Mouse (Mus musculus) MEL (cell line): ENCODE results near the gene Vps52. TPM values are rescaled to one million over a fixed set of nuclear protein-coding genes. Genes with fewer than 3 reads are reported as not detected.
A peak's percentile ranks its signal among the peaks of the same experiment; 100 is the strongest.

Source experiments
- DNase-seq: peaks from one replicate; pipeline ENCODE4 v3.0.0; 2011; ENCODE audit warnings: low read depth, low spot score
- H3K27ac ChIP-seq: 2 replicates; pipeline ENCODE4 v1.5.1; 2012; ENCODE audit warnings: low read depth, mild to moderate bottlenecking, control low read depth, low read length, moderate library complexity; ENCODE audit not compliant: control insufficient read depth
- H3K27me3 ChIP-seq, 2 experiments: fragments of 150-350 bp in 1 of 2; sonication (generic) in 1 of 2; 2 replicates each; pipeline ENCODE4 v1.6.1; 2012; ENCODE audit warnings: low read length in 2 of 2, mild to moderate bottlenecking in 2 of 2, improper control_type of control experiment in 1 of 2, moderate library complexity in 1 of 2; ENCODE audit not compliant: insufficient read depth in 2 of 2, control insufficient read depth in 1 of 2
- H3K36me3 ChIP-seq, 2 experiments: 2 replicates each; pipeline ENCODE4 v1.6.1; 2012 to 2014; ENCODE audit warnings: low read length in 2 of 2, improper control_type of control experiment in 1 of 2, inconsistent platforms in 1 of 2, mild to moderate bottlenecking in 1 of 2; ENCODE audit not compliant: insufficient read depth in 2 of 2, control insufficient read depth in 1 of 2
- H3K4me1 ChIP-seq, 2 experiments: fragments of 150-350 bp in 1 of 2; sonication (generic) in 1 of 2; 2 replicates each; pipeline ENCODE4 v1.6.1; 2012; ENCODE audit warnings: low read length in 2 of 2, improper control_type of control experiment in 1 of 2, mild to moderate bottlenecking in 1 of 2; ENCODE audit not compliant: insufficient read depth in 2 of 2, control insufficient read depth in 1 of 2
- H3K4me3 ChIP-seq, 2 experiments: fragments of 150-350 bp in 1 of 2; sonication (generic) in 1 of 2; 2 replicates each; pipeline ENCODE4 v1.5.1; 2012; ENCODE audit warnings: low read depth in 2 of 2, low read length in 2 of 2, mild to moderate bottlenecking in 2 of 2, moderate library complexity in 2 of 2, control low read depth in 1 of 2, improper control_type of control experiment in 1 of 2; ENCODE audit not compliant: control insufficient read depth in 1 of 2, insufficient read depth in 1 of 2
- H3K79me2 ChIP-seq: 2 replicates; pipeline ENCODE4 v1.6.1; 2012; ENCODE audit warnings: mild to moderate bottlenecking, low read length, moderate library complexity; ENCODE audit not compliant: control insufficient read depth, poor library complexity, insufficient read depth
- H3K9ac ChIP-seq: 2 replicates; pipeline ENCODE4 v1.6.1; 2012; ENCODE audit warnings: low read depth, mild to moderate bottlenecking, control low read depth, low read length, moderate library complexity; ENCODE audit not compliant: control insufficient read depth, poor library complexity, severe bottlenecking
- H3K9me3 ChIP-seq: fragments of 150-350 bp; sonication (generic); replicated peaks from 2 replicates; pipeline ENCODE4 v1.6.1; 2012; ENCODE audit warnings: mild to moderate bottlenecking, low read length, improper control_type of control experiment, moderate library complexity; ENCODE audit not compliant: insufficient read depth
- BHLHE40 ChIP-seq: IDR thresholded peaks from 2 replicates; pipeline ENCODE4 v1.6.1; 2012; ENCODE audit warnings: low read depth, mild to moderate bottlenecking, inconsistent platforms, low read length, improper control_type of control experiment, borderline replicate concordance
- CHD1 ChIP-seq: IDR thresholded peaks from 2 replicates; pipeline ENCODE4 v1.6.1; 2012; ENCODE audit warnings: low read depth, mild to moderate bottlenecking, inconsistent platforms, low read length, improper control_type of control experiment
- CHD2 ChIP-seq: IDR thresholded peaks from 2 replicates; pipeline ENCODE4 v1.6.1; 2011; ENCODE audit warnings: low read length, improper control_type of control experiment
- CTCF ChIP-seq, 3 experiments: IDR thresholded peaks in 2 of 3; conservative IDR thresholded peaks in 1 of 3; 2 replicates each; pipeline ENCODE4 v1.5.1; 2011 to 2012; ENCODE audit warnings: low read length in 3 of 3, low read depth in 2 of 3, mild to moderate bottlenecking in 2 of 3, improper control_type of control experiment in 1 of 3, inconsistent platforms in 1 of 3, mixed read lengths in 1 of 3, moderate library complexity in 1 of 3; ENCODE audit not compliant: control insufficient read depth in 1 of 3, insufficient read depth in 1 of 3, poor library complexity in 1 of 3, severe bottlenecking in 1 of 3
- ELF1 ChIP-seq: IDR thresholded peaks from 2 replicates; pipeline ENCODE4 v1.6.1; 2014; ENCODE audit warnings: low read depth, mild to moderate bottlenecking, inconsistent platforms, low read length, improper control_type of control experiment, moderate library complexity
- ETS1 ChIP-seq: IDR thresholded peaks from 2 replicates; pipeline ENCODE4 v1.6.1; 2012; ENCODE audit warnings: low read depth, mild to moderate bottlenecking, inconsistent platforms, low read length, improper control_type of control experiment, moderate library complexity
- HCFC1 ChIP-seq: IDR thresholded peaks from 2 replicates; pipeline ENCODE4 v1.6.1; 2012; ENCODE audit warnings: low read depth, mild to moderate bottlenecking, inconsistent platforms, low read length, improper control_type of control experiment, moderate library complexity
- JUND ChIP-seq: IDR thresholded peaks from 2 replicates; pipeline ENCODE4 v1.6.1; 2011; ENCODE audit warnings: low read depth, mild to moderate bottlenecking, improper control_type of control experiment, low read length
- KAT2A ChIP-seq: conservative IDR thresholded peaks from 2 replicates; pipeline ENCODE4 v1.6.1; 2012; ENCODE audit warnings: low read depth, low read length, improper control_type of control experiment, inconsistent platforms
- MAZ ChIP-seq: IDR thresholded peaks from 2 replicates; pipeline ENCODE4 v1.6.1; 2012; ENCODE audit warnings: low read depth, mild to moderate bottlenecking, inconsistent platforms, low read length, improper control_type of control experiment
- MEF2A ChIP-seq: IDR thresholded peaks from 2 replicates; pipeline ENCODE4 v1.6.1; 2014; ENCODE audit warnings: low read depth, mild to moderate bottlenecking, inconsistent platforms, low read length, improper control_type of control experiment; ENCODE audit not compliant: poor library complexity, insufficient replicate concordance, severe bottlenecking; ENCODE audit errors: extremely low read depth
- MXI1 ChIP-seq: IDR thresholded peaks from 2 replicates; pipeline ENCODE4 v1.6.1; 2011; ENCODE audit warnings: mild to moderate bottlenecking, low read depth, low read length, improper control_type of control experiment
- MYB ChIP-seq: IDR thresholded peaks from 2 replicates; pipeline ENCODE4 v1.6.1; 2011; ENCODE audit warnings: mild to moderate bottlenecking, low read depth, low read length, improper control_type of control experiment
- MYC ChIP-seq: IDR thresholded peaks from 2 replicates; pipeline ENCODE4 v1.6.1; 2011; ENCODE audit warnings: low read depth, mild to moderate bottlenecking, low read length, improper control_type of control experiment, moderate library complexity
- NELFE ChIP-seq: IDR thresholded peaks from 2 replicates; pipeline ENCODE4 v1.6.1; 2011; ENCODE audit warnings: low read depth, low read length, improper control_type of control experiment
- POLR2A ChIP-seq, 2 experiments: IDR thresholded peaks; 2 replicates each; pipeline ENCODE4 v1.6.1; 2011 to 2012; ENCODE audit warnings: low read length in 2 of 2, mild to moderate bottlenecking in 2 of 2, control low read depth in 1 of 2, improper control_type of control experiment in 1 of 2, low read depth in 1 of 2, moderate library complexity in 1 of 2; ENCODE audit not compliant: control insufficient read depth in 1 of 2, insufficient read depth in 1 of 2, poor library complexity in 1 of 2
- POLR2AphosphoS2 ChIP-seq: IDR thresholded peaks from 2 replicates; pipeline ENCODE4 v1.6.1; 2011; ENCODE audit warnings: low read length, improper control_type of control experiment
- RAD21 ChIP-seq: IDR thresholded peaks from 2 replicates; pipeline ENCODE4 v1.6.1; 2011; ENCODE audit warnings: mild to moderate bottlenecking, low read depth, low read length, improper control_type of control experiment
- RCOR1 ChIP-seq: IDR thresholded peaks from 2 replicates; pipeline ENCODE4 v1.6.1; 2012; ENCODE audit warnings: low read depth, mild to moderate bottlenecking, inconsistent platforms, low read length, improper control_type of control experiment
- SIN3A ChIP-seq: IDR thresholded peaks from 2 replicates; pipeline ENCODE4 v1.6.1; 2012; ENCODE audit warnings: low read length, improper control_type of control experiment, inconsistent platforms
- SMC3 ChIP-seq: IDR thresholded peaks from 2 replicates; pipeline ENCODE4 v1.6.1; 2011; ENCODE audit warnings: low read depth, low read length, improper control_type of control experiment
- TAL1 ChIP-seq: IDR thresholded peaks from 2 replicates; pipeline ENCODE4 v1.6.1; 2012; ENCODE audit warnings: mild to moderate bottlenecking, inconsistent platforms, low read length, moderate library complexity, mixed read lengths
- TBP ChIP-seq: IDR thresholded peaks from 2 replicates; pipeline ENCODE4 v1.8.0; 2011; ENCODE audit warnings: low read depth, low read length, improper control_type of control experiment
- TCF12 ChIP-seq: IDR thresholded peaks from 2 replicates; pipeline ENCODE4 v1.6.1; 2014; ENCODE audit warnings: low read depth, mild to moderate bottlenecking, inconsistent platforms, low read length, improper control_type of control experiment, moderate library complexity
- UBTF ChIP-seq: IDR thresholded peaks from 2 replicates; pipeline ENCODE4 v1.6.1; 2012; ENCODE audit warnings: low read depth, mild to moderate bottlenecking, inconsistent platforms, low read length, improper control_type of control experiment, moderate library complexity, borderline replicate concordance; ENCODE audit not compliant: insufficient read depth
- USF2 ChIP-seq, 2 experiments: IDR thresholded peaks; 2 replicates each; pipeline ENCODE4 v1.6.1; 2011 to 2012; ENCODE audit warnings: improper control_type of control experiment in 2 of 2, low read length in 2 of 2, borderline replicate concordance in 1 of 2, inconsistent platforms in 1 of 2, low read depth in 1 of 2, mild to moderate bottlenecking in 1 of 2; ENCODE audit not compliant: insufficient read depth in 1 of 2
- ZKSCAN1 ChIP-seq: IDR thresholded peaks from 2 replicates; pipeline ENCODE4 v1.6.1; 2012; ENCODE audit warnings: low read depth, mild to moderate bottlenecking, inconsistent platforms, low read length, improper control_type of control experiment, moderate library complexity
- ZMIZ1 ChIP-seq: IDR thresholded peaks from 2 replicates; pipeline ENCODE4 v1.6.1; 2012; ENCODE audit warnings: low read depth, mild to moderate bottlenecking, inconsistent platforms, low read length, improper control_type of control experiment, moderate library complexity
- ZNF384 ChIP-seq: IDR thresholded peaks from 2 replicates; pipeline ENCODE4 v1.6.1; 2012; ENCODE audit warnings: low read depth, mild to moderate bottlenecking, inconsistent platforms, low read length, improper control_type of control experiment
- polyA plus RNA-seq, 2 experiments: library from polyadenylated mRNA; stranded (reverse) in 1 of 2; unstranded in 1 of 2; fragments of >175 nt in 1 of 2; fragments of >200 nt in 1 of 2; gene quantifications; 2 replicates each; pipeline versions ENCODE4 v1.2.1 to v1.2.4; 2012; ENCODE audit warnings: low replicate concordance in 2 of 2, low read depth in 1 of 2; ENCODE audit not compliant: insufficient read length in 2 of 2, insufficient read depth in 1 of 2, missing spikeins in 1 of 2
- total RNA-seq: library from RNA; depleted of rRNA; stranded (reverse); fragments of 300-350 nt; gene quantifications from 2 replicates; pipeline ENCODE4 v1.2.3, GENCODE M21; 2012

Gene Vps52
- total and polyA plus RNA-seq, 3 experiments, result 23.6 to 40.7 TPM; not detected in 1

GRCm38 (mm10) chr17:33914969-33915391, 40.6 kb upstream of the Vps52 start:
- Histone ChIP-seq H3K79me2 (peaks cover 30% of the 10 kb centered on the region), H3K27ac (peak overlapping the region; percentile 32), H3K36me3 (peaks cover 0 to 12% of the 10 kb centered on the region in 2 experiments), H3K27me3 (no peaks in the 10 kb centered on the region), H3K9me3 (no peaks in the 10 kb centered on the region), H3K4me1 (peaks cover 4 to 19% of the 10 kb centered on the region in 2 experiments; a peak in 2 of 4 replicates), H3K4me3 (peak overlapping the region; percentile 2 to 12; a peak in 2 of 4 replicates), H3K9ac (peak overlapping the region; percentile 20)
- TF ChIP-seq MAZ (no peak), CTCF (IDR thresholded peaks at IDR 0.05 in 2 of 3, conservative IDR thresholded peaks at IDR 0.05 in 1 of 3; ENCODE audit: control insufficient read depth in 1 of 3, insufficient read depth in 1 of 3, low read depth in 2 of 3, low read length in 3 of 3, poor library complexity in 1 of 3, severe bottlenecking in 1 of 3) (peak; percentile 28 to 45 (median 44)), TAL1 (no peak), SMC3 (peak; percentile 15; the same call in 1 of the 2 replicates), CHD2 (no peak), NELFE (no peak), POLR2AphosphoS2 (no peak), ZNF384 (no peak), RAD21 (no peak; the same call in 1 of the 2 replicates), MYB (no peak)
- peak; percentile 50 for DNase-seq

GRCm38 (mm10) chr17:33915671-33916250, 39.9 kb upstream of the Vps52 start, which contains the start of the genes Tapbp and Zbtb22:
Gene Tapbp, plus strand, starts transcription at chr17:33915899.
Gene Zbtb22, plus strand, starts transcription at chr17:33915904.
- peaks cover 4 to 14% of the 10 kb centered on the region in 2 experiments; a peak in 2 of 4 replicates for H3K4me1 ChIP-seq
- peak; percentile 99 for DNase-seq
- H3K27ac ChIP-seq, result peak within 1 kb of the TSS; percentile 41
- peak within 1 kb of the TSS; percentile 63 for H3K9ac ChIP-seq
- H3K4me3 ChIP-seq, result peak within 1 kb of the TSS; percentile 69 to 82
- no peaks in the 10 kb centered on the region for H3K9me3 ChIP-seq
- H3K36me3 ChIP-seq, result peaks cover 0 to 8% of the 10 kb centered on the region in 2 experiments
- H3K79me2 ChIP-seq, result peaks cover 23% of the 10 kb centered on the region
- H3K27me3 ChIP-seq, result no peaks in the 10 kb centered on the region
- TF ChIP-seq ZNF384 (no peak), ZKSCAN1 (no peak), UBTF (no peak), ETS1 (peak; percentile 53; the same call in 1 of the 2 replicates), TCF12 (peak; percentile 45), ZMIZ1 (peak; percentile 60; the same call in 1 of the 2 replicates), MXI1 (peak; percentile 83), RCOR1 (0 out of 2 replicates have a peak, but pooled peaks have one; percentile 24), HCFC1 (peak; percentile 92), NELFE (peak; percentile 40; the same call in 1 of the 2 replicates), USF2 (IDR thresholded peaks at IDR 0.05; ENCODE audit: borderline replicate concordance in 1 of 2, insufficient read depth in 1 of 2, low read depth in 1 of 2, low read length in 2 of 2) (peak in 1 of 2 experiments; percentile 81; a peak in 2 of 4 replicates), POLR2A (IDR thresholded peaks at IDR 0.05; ENCODE audit: control insufficient read depth in 1 of 2, insufficient read depth in 1 of 2, low read depth in 1 of 2, low read length in 2 of 2, poor library complexity in 1 of 2) (peak; percentile 35 to 59; a peak in 3 of 4 replicates), SIN3A (peak; percentile 100), CHD1 (no peak), MYC (no peak), POLR2AphosphoS2 (peak; percentile 90), MEF2A (no peak), JUND (no peak), MYB (0 out of 2 replicates have a peak, but pooled peaks have one; percentile 34), TAL1 (no peak), RAD21 (no peak), MAZ (no peak; the same call in none of the 2 replicates), ELF1 (peak; percentile 91), BHLHE40 (0 out of 2 replicates have a peak, but pooled peaks have one; percentile 10), KAT2A (no peak; the same call in 1 of the 2 replicates), CHD2 (peak; percentile 84), TBP (peak; percentile 83; the same call in 1 of the 2 replicates)
